Mouse (Mus musculus) layer of hippocampus, postnatal 36 days (tissue): ENCODE data around the gene Gm28729. TPM values are rescaled to one million over a fixed set of nuclear protein-coding genes. Genes with fewer than 3 reads are reported as not detected.
"Not testable (repeated sequence)": the region's sequence is repeated elsewhere in the genome, so short reads cannot be mapped to it uniquely, and the experiment has no call there.

ENCODE experiments used
- DNase-seq, 2 experiments: peaks; one replicate each; pipeline ENCODE4 v3.0.0; 2022
- total RNA-seq, 2 experiments: library from RNA; stranded (reverse); gene quantifications; 2 replicates each; pipeline ENCODE4 v1.2.3; 2021

The Gm28729 gene
- total RNA-seq, 2 experiments from 2014 or later, result 0.17 to 0.43 TPM

GRCm38 (mm10) chr9:96517429-96517828 is 7.6 kb downstream of the Gm28729 start:
- DNase-seq, result no peak

- DNase-seq, result no peak
These were observed 8.3 kb downstream of the Gm28729 start for GRCm38 (mm10) chr9:96516806-96517205.

DNA sequence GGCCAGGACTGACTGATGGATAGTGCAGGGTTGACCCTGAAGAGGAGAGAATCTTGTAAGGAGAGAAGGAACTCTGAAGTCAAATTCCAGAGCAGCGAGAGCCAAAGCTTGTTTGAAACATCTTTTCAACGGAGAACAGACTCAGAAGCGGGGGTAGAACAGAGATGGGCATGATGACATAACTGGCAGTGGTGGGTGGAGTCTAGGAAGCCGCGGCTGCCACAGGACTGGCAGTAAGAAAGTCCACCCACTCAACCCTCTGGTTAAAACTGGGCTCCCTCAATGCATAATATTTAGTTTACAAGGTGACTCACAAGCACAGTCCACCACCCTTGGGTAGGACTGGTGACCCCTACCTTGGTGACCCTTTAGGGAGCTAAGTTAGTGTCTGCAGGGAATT is 9.3 kb downstream of the Gm28729 start:
- no peak for DNase-seq

GRCm38 (mm10) chr9:96514278-96514677 is 10.8 kb downstream of the Gm28729 start:
- no peak for DNase-seq

DNA sequence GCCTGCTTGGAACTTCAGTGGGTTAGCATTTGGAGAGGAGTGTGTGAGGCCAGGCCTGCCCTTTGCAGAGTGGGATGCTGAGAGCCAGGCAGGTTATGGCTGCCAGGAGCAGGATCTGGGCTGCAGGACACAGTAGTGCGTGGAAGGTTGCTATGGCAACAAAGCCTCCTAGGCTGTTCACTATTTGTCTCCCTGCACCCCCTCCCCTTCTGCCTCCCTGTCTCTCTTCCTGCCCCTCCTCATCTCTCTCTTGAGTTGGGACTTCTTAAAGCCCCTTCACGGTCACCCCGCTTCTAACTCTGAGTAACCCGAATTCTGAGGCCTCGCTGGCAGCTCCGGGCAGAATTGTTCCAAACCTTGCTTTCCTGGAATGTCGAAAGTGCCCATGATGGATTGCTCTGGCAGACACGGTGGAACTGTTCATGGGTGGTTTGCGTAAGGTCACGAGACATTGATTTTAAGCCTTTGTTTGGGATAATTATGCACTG is 19.0 kb downstream of the Gm28729 start:
- peak; percentile 21 to 32 for DNase-seq

DNA sequence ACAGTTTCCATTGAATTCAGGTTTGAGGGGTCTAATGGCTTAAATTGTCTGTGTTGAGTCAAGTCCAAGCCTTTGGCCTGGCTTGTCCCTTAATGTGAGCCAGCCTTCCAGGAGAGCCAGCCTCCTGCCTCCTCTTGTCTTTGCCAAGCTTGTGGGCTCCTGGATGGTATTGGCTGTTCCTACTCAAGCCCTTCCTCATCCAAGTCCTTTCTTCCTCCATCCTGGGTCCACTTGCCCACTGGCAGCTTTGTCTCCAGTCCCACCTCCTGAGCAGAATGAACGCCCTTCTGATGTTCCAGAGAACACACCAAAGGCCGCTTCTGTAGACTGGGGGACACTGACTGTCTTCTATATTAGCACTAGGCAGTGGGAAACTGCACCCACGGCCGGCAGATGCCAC is 19.9 kb downstream of the Gm28729 start:
- DNase-seq, result no peak

GRCm38 (mm10) chr9:96504116-96504895 is 20.8 kb downstream of the Gm28729 start:
- DNase-seq, result no peak

DNA sequence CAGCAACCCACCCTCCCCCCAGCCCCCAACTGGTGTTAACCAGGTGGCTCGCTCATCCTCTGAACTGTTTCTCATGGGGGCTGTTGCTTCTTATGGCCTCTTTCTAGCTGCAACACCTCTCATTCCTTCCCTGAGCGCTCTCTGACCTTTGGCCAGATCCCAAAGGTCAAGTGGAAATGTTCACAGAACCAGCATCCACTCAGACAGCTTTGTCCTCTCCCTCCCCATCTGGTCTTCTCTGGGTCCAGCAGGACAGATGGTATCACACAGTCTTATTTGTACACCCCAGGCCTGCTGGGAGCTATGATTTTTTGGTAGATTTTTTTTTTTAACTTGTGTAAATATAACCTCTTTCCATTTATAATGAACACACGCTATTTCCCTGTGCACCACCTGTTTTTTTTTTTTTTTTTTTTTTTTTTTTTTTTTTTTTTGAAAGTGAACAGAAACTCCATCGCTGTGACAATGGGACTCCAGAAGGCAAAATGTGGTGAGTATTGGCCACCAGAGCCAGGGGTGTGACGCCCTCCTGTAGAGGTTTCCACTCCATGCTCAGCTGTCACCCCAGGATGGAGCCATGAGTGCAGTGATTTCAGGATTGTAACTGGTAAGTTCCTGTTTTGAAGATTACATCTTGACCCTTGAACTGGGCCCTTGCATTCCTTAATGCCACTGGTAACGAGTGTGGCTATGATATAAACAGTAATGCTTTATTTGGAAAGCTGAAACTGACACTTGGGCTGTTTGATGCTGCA is 22.0 kb downstream of the Gm28729 start:
- no peak for DNase-seq

GRCm38 (mm10) chr9:96501217-96501616 is 23.8 kb downstream of the Gm28729 start:
- no peak for DNase-seq

DNA sequence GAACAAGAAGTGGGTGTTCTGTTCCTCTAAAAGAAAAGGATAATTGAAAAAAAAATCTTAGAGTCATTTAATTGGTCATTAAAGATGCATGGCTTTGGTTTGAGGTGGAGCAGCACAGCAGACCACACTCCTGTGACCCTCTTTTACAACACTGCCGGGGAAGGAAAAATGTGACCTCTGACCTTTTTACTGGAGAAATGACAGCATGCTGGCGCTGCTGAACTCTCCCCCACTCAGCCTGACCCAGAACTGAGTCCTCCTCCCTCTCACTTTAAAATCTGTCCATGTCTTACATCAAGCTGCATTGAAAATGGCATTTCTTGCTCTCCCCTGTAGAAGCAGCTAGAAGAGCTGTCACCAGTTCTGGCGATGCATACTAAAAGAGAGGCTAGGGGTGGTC is 31.9 kb downstream of the Gm28729 start:
- DNase-seq, result no peak

DNA sequence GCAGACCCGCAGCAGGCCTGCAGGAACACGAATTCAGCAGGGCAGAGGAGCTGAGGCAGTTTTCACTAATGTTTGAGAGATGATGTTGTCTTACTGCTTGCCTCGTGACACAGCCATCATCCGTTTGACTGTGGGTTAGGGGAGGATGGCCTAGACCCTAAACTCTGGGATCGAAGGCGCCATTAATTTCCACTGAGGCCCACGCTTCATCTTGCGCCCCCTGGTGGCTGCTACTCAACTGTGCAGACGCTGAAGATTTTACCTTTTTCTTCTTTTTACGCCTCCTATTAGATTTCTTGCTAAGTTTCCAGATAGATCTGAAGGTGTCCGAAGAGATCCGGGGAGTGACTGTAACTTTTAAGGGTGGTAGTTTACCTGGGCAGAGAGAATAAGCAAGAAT is 33.3 kb downstream of the Gm28729 start:
- no peak for DNase-seq

- DNase-seq, result not testable (repeated sequence)
These were observed 37.2 kb downstream of the Gm28729 start for GRCm38 (mm10) chr9:96487869-96488268.

DNA sequence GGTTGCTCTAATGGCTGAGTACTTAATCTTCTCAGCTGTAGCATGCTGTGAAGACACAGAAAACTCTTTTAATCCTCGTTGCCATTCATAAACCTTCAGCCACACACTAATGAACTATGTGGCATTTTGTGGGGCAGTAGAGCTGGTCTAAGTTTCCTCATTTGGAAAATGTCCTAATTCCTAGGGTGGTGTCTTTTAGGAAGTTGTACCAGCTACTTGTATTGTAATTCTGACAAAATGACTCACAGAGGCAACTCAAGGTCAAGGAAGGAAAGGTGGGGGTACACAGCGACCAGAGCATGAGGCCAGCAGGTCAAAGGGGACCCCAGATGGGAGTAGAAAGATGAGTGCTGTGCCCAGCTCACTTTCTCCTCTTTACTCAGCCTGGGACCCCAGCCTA is 41.4 kb downstream of the Gm28729 start:
- DNase-seq, result no peak

DNA sequence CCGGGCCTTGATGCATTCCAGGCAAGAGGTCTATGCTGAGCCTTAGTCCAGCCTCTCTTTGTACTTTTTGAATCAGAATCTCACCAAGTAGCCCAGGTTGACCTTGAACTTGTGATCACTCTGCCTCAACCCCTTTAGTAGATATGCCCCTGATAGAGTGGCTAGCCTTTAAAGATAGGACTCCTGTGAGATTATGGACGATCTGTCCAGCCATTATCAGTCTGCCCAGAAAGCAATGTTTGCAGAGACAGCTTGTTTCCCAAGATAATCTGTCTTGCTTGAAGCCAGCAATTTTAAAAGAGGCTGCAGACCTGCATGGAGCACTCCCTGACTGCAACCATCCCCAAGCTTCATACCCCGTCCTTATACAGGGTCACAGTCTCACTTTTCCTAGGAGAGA is 42.0 kb downstream of the Gm28729 start:
- no peak for DNase-seq

DNA sequence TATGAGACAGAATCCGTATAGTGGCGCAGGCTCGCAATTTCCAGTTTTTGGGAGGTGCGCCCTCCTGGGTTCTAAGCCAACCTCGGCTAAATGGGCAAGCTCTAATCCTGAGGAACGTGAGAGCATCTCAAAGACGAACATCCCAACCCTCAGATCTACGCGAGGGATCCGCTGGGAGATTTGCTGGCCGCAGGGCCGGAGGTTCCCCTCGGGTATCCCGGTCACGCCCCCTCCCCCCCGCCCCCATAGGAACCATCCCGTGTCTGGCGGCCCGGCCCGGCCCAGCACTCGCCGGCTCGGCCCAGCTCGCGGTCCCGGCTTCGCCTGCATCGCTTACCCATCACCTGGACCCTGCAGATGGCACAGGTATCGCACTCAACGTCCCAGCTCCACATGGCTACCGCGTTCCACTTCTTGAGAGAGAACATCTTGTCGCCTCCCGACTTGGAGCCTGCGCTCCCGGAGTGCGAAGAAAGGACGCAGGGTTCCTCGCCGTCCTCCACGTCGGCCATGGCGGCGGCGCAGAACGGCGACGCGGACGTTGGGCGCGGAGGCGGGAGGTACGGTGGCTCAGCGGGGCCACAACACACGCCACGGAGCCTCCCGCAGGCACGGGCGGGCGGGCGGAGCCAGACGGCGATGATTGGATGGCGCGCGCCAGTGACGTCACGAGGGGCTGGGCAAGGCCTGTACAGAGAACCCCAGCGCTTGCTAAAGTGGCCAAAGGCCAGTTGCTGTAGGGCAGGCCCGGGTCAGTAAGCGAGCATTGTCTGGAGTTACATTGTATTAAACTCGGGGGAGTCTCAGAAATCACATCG is 46.8 kb downstream of the Gm28729 start, which contains the start of gene Rnf7:
TSS of gene Rnf7 (minus strand) at position 605 of the 818 bp plus-strand sequence.
- DNase-seq, result peak; percentile 99 to 100

GRCm38 (mm10) chr9:96472356-96472755 is 52.7 kb downstream of the Gm28729 start:
- DNase-seq, result no peak

- DNase-seq, result not testable (repeated sequence)
These were observed 53.4 kb downstream of the Gm28729 start for GRCm38 (mm10) chr9:96471681-96472080.

DNA sequence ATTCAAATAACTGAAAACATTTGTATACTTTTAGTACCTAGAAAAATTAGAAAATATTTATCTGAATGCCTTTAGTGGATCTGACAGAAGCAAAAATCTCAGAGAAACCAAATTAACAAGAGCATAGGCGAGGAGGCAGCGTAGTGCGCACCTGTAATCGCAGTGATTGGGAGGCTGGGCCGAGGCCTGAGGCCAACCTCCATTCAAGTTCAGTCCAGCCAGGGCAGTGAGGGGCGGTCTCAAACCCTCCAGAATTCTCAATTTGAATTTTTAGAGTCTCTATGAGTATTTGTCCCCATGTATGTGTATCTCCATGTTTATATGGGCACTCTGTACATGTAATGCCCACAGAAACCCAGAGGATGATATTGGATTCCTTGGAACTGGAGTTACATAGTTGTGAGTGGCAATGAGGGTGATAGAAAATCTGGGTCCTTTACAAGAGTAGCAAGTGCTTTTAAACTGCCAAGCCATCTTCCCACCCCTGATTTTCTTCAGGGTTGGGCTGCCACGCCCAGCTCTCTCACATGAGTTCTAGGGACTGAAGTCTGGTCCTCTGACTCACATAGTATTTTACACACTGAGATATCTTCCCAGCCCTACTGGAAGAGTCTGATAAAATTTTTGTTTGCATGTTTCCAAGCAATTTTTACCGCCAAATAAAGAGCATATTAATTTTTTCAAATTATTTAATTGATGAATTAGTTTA is 54.6 kb downstream of the Gm28729 start:
- no peak for DNase-seq

DNA sequence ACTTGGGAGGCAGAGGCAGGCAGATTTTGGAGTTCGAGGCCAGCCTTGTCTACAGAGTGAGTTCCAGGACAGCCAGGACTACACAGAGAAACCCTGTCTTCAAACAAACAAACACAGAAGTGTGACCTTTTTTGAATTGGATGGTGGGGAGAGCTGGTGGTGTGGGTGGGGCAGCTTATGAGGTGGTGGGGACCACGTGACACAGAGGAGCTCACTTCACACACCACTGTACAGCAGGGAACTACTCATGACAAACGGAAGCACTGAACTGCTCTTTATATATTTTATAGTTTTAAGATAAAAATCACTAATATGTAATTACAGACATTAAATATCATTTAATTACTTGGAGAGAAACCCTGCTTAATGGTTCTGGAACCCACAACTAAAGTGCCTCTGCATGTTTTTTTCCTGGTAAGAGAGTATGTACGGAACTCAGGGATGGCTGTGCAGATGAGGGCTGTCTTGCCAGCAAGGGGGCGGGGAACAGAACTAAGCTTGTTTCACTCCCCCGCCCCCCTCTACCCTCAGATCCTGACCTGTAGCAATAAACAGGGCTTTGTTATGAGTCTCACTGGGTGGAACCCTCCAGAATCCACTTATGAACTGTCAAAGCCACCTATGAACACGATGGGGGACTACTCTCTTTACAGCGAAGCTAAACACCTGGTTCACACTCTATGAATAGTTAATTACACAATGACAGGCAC is 55.4 kb downstream of the Gm28729 start:
- DNase-seq, result no peak

DNA sequence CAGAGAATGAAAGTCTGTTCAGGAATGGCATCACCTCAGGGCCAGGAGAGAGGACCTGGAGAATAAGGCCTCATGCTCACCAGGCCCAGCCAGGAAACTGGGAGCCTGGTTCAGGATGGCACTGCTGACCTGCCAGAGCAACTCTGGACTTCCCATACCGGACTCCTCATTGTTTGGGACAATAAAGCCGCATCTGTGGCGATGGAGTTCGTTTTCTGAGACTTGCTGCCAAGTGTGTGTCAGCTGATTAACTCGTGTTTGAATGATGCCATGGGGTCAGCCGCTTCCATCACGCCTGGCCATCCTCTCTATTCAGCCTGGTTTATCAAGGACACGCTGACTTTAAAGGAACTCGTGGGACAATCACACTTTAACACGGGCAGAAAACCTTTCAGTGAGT is 61.4 kb downstream of the Gm28729 start:
- DNase-seq, result peak; percentile 20 to 22

DNA sequence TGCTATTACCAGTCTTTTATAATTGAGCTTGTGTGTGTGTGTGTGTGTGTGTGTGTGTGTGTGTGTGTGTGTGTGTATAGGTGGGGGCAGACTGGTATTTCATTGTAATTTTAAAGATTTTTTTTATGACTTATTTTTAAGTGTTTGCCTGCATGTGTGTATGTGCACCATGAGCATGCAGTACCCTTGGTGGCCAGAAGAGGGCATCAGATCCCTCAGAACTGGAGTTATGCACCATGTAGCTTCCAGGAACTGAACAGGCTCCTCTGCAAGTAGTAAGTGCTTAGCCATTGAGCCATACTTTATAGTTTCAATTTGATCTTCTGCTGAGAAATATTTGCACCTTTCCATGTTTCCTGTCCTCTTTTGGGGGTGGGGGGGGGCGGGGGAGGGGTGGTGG is 63.5 kb downstream of the Gm28729 start:
- DNase-seq, result no peak
